Mouse (Mus musculus) E14TG2a.4 (cell line): ENCODE measurements around the gene Crim1.

Experiments used
- CTCF ChIP-seq: conservative IDR thresholded peaks from 2 replicates; pipeline ENCODE4 v1.5.1; 2014; ENCODE audit warnings: low read length
- NANOG ChIP-seq: IDR thresholded peaks from 2 replicates; pipeline ENCODE4 v1.6.1; 2014; ENCODE audit warnings: borderline replicate concordance, low read length, mixed read lengths
- POU5F1 ChIP-seq: IDR thresholded peaks from 2 replicates; pipeline ENCODE4 v1.6.1; 2014; ENCODE audit warnings: low read length, borderline replicate concordance

DNA sequence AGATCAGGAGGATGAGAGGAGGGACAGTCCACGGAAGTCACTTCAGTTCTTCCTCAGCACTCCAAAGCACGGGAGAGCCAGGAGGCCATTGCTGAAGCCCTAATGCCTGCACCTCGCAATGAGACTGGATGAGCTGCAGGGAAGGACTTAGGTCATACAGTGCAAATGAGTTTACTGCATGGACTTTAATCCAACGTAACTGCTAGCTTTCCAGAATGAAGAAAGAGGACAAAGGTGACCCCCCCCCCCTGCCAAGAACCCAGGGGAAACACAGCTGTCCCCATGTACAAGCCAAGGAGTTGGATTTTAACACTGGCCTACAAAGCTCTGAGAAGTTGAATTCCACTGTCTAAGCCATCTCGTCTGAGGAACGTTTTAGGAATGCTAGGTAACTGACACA is 201.3 kb downstream of the Crim1 start:
- TF ChIP-seq CTCF (no peak), POU5F1 (no peak), NANOG (no peak)
